Mouse (Mus musculus): Measurements from ENCODE around the gene Treh. TPM values are rescaled to one million over a fixed set of nuclear protein-coding genes. Genes with fewer than 3 reads are reported as not detected.

Treh gene
- polyA plus RNA-seq, 1 experiment from 2014 or later = not detected

GRCm38 (mm10) chr9:44683046-44683445, 10.0 kb downstream of the Treh start:
- no peak overlapping the region for H3K4me3 ChIP-seq
- peaks cover 22% of the 10 kb centered on the region for H3K4me1 ChIP-seq
- no peak overlapping the region for H3K9ac ChIP-seq (replicated peaks)
- no peak for ATAC-seq (ENCODE audit: low FRiP score, low read depth)
- peaks cover 13% of the 10 kb centered on the region for H3K36me3 ChIP-seq
- H3K27me3 ChIP-seq = no peaks in the 10 kb centered on the region
- H3K27ac ChIP-seq (replicated peaks) = no peak overlapping the region
- 89% methylated on average over 8 of the region's 8 CpGs for WGBS
- no peaks in the 10 kb centered on the region for H3K9me3 ChIP-seq
- H3K4me2 ChIP-seq (replicated peaks) = no peak overlapping the region

GRCm38 (mm10) chr9:44685346-44686330, 12.6 kb downstream of the Treh start:
- Histone ChIP-seq H3K36me3 (peaks cover 31% of the 10 kb centered on the region), H3K9me3 (no peaks in the 10 kb centered on the region), H3K4me1 (peaks cover 22% of the 10 kb centered on the region), H3K4me2 (replicated peaks) (no peak overlapping the region), H3K27me3 (no peaks in the 10 kb centered on the region), H3K9ac (replicated peaks) (0 out of 2 replicates have a peak overlapping the region, but pooled peaks have one; percentile 20), H3K27ac (replicated peaks) (peak overlapping the region; percentile 75), H3K4me3 (no peak overlapping the region)
- peak; percentile 52 for ATAC-seq (ENCODE audit: low FRiP score, low read depth)
- WGBS = 34% methylated on average over 14 of the region's 14 CpGs

- Histone ChIP-seq H3K4me1 (peaks cover 22% of the 10 kb centered on the region), H3K36me3 (peaks cover 41% of the 10 kb centered on the region), H3K27ac (replicated peaks) (peak overlapping the region; percentile 75), H3K9ac (replicated peaks) (no peak overlapping the region), H3K4me3 (no peak overlapping the region), H3K27me3 (no peaks in the 10 kb centered on the region), H3K9me3 (no peaks in the 10 kb centered on the region), H3K4me2 (replicated peaks) (no peak overlapping the region)
- ATAC-seq (ENCODE audit: low FRiP score, low read depth) = peak; percentile 82
- 29% methylated on average over 5 of the region's 5 CpGs for WGBS
Measured at GRCm38 (mm10) chr9:44686638-44687037, 13.6 kb downstream of the Treh start.

GRCm38 (mm10) chr9:44688013-44688412, 15.0 kb downstream of the Treh start:
- H3K4me1 ChIP-seq = peaks cover 22% of the 10 kb centered on the region
- peaks cover 53% of the 10 kb centered on the region for H3K36me3 ChIP-seq
- no peak overlapping the region for H3K27ac ChIP-seq (replicated peaks)
- H3K9ac ChIP-seq (replicated peaks) = no peak overlapping the region
- ATAC-seq (ENCODE audit: low FRiP score, low read depth) = no peak
- WGBS = 84% methylated on average over 9 of the region's 9 CpGs
- no peaks in the 10 kb centered on the region for H3K9me3 ChIP-seq
- no peak overlapping the region for H3K4me3 ChIP-seq
- H3K4me2 ChIP-seq (replicated peaks) = no peak overlapping the region
- H3K27me3 ChIP-seq = no peaks in the 10 kb centered on the region

GRCm38 (mm10) chr9:44690641-44691040, 17.6 kb downstream of the Treh start:
- H3K4me2 ChIP-seq (replicated peaks) = no peak overlapping the region
- H3K27ac ChIP-seq (replicated peaks) = no peak overlapping the region
- H3K4me3 ChIP-seq = no peak overlapping the region
- H3K9me3 ChIP-seq = no peaks in the 10 kb centered on the region
- H3K36me3 ChIP-seq = peaks cover 79% of the 10 kb centered on the region
- 45% methylated on average over 7 of the region's 7 CpGs for WGBS
- no peak overlapping the region for H3K9ac ChIP-seq (replicated peaks)
- no peak for ATAC-seq (ENCODE audit: low FRiP score, low read depth)
- no peaks in the 10 kb centered on the region for H3K27me3 ChIP-seq
- peaks cover 18% of the 10 kb centered on the region for H3K4me1 ChIP-seq

GRCm38 (mm10) chr9:44691671-44692520, 18.9 kb downstream of the Treh start:
- no peaks in the 10 kb centered on the region for H3K9me3 ChIP-seq
- peaks cover 6% of the 10 kb centered on the region for H3K4me1 ChIP-seq
- WGBS = 87% methylated on average over 21 of the region's 21 CpGs
- no peak overlapping the region for H3K27ac ChIP-seq (replicated peaks)
- peaks cover 87% of the 10 kb centered on the region for H3K36me3 ChIP-seq
- no peak overlapping the region for H3K4me3 ChIP-seq
- no peak overlapping the region for H3K9ac ChIP-seq (replicated peaks)
- ATAC-seq (ENCODE audit: low FRiP score, low read depth) = no peak
- H3K27me3 ChIP-seq = no peaks in the 10 kb centered on the region
- H3K4me2 ChIP-seq (replicated peaks) = no peak overlapping the region

GRCm38 (mm10) chr9:44693071-44693470, 20.0 kb downstream of the Treh start:
- Histone ChIP-seq H3K9me3 (no peaks in the 10 kb centered on the region), H3K9ac (replicated peaks) (no peak overlapping the region), H3K4me3 (no peak overlapping the region), H3K36me3 (peaks cover 90% of the 10 kb centered on the region), H3K27ac (replicated peaks) (no peak overlapping the region), H3K4me2 (replicated peaks) (no peak overlapping the region), H3K27me3 (no peaks in the 10 kb centered on the region), H3K4me1 (no peaks in the 10 kb centered on the region)
- 90% methylated on average over 11 of the region's 11 CpGs for WGBS
- ATAC-seq (ENCODE audit: low FRiP score, low read depth) = no peak

- no peaks in the 10 kb centered on the region for H3K27me3 ChIP-seq
- no peak overlapping the region for H3K27ac ChIP-seq (replicated peaks)
- H3K36me3 ChIP-seq = peaks cover 97% of the 10 kb centered on the region
- no peak overlapping the region for H3K9ac ChIP-seq (replicated peaks)
- H3K4me1 ChIP-seq = no peaks in the 10 kb centered on the region
- no peak for ATAC-seq (ENCODE audit: low FRiP score, low read depth)
- 95% methylated on average over 16 of the region's 16 CpGs for WGBS
- no peak overlapping the region for H3K4me3 ChIP-seq
- no peaks in the 10 kb centered on the region for H3K9me3 ChIP-seq
- H3K4me2 ChIP-seq (replicated peaks) = no peak overlapping the region
Measured at GRCm38 (mm10) chr9:44697866-44698265, 24.8 kb downstream of the Treh start.

- Histone ChIP-seq H3K27me3 (no peaks in the 10 kb centered on the region), H3K9me3 (no peaks in the 10 kb centered on the region), H3K36me3 (peaks cover 97% of the 10 kb centered on the region), H3K27ac (replicated peaks) (no peak overlapping the region), H3K9ac (replicated peaks) (no peak overlapping the region), H3K4me1 (no peaks in the 10 kb centered on the region), H3K4me3 (no peak overlapping the region), H3K4me2 (replicated peaks) (no peak overlapping the region)
- ATAC-seq (ENCODE audit: low FRiP score, low read depth) = no peak
- 89% methylated on average over 10 of the region's 10 CpGs for WGBS
Measured at GRCm38 (mm10) chr9:44699196-44699595, 26.2 kb downstream of the Treh start.

GRCm38 (mm10) chr9:44699730-44700129, 26.7 kb downstream of the Treh start:
- Histone ChIP-seq H3K36me3 (peaks cover 97% of the 10 kb centered on the region), H3K27ac (replicated peaks) (no peak overlapping the region), H3K4me3 (no peak overlapping the region), H3K4me1 (no peaks in the 10 kb centered on the region), H3K9ac (replicated peaks) (no peak overlapping the region), H3K4me2 (replicated peaks) (no peak overlapping the region), H3K9me3 (no peaks in the 10 kb centered on the region), H3K27me3 (no peaks in the 10 kb centered on the region)
- no peak for ATAC-seq (ENCODE audit: low FRiP score, low read depth)
- 93% methylated on average over 5 of the region's 5 CpGs for WGBS

GRCm38 (mm10) chr9:44707749-44708428, 34.9 kb downstream of the Treh start:
- peak overlapping the region; percentile 39 for H3K9ac ChIP-seq (replicated peaks)
- H3K27me3 ChIP-seq = peaks cover 8% of the 10 kb centered on the region; the same call in 1 of the 2 replicates
- H3K4me1 ChIP-seq = peaks cover 20% of the 10 kb centered on the region
- peak; percentile 27; the same call in 1 of the 2 replicates for ATAC-seq (ENCODE audit: low FRiP score, low read depth)
- 18% methylated on average over 28 of the region's 28 CpGs for WGBS
- peak overlapping the region; percentile 57 for H3K4me2 ChIP-seq (replicated peaks)
- 0 out of 2 replicates have a peak overlapping the region, but pooled peaks have one; percentile 16 for H3K27ac ChIP-seq (replicated peaks)
- H3K9me3 ChIP-seq = no peaks in the 10 kb centered on the region
- peak overlapping the region; percentile 36 for H3K4me3 ChIP-seq
- peaks cover 80% of the 10 kb centered on the region for H3K36me3 ChIP-seq

Data from midbrain, embryonic 12.5 days (tissue).